Mouse (Mus musculus) embryonic facial prominence, embryonic 12.5 days (tissue): ENCODE data around the gene Eda. TPM values are rescaled to one million over a fixed set of nuclear protein-coding genes. Genes with fewer than 3 reads are reported as not detected.

ENCODE experiments used
- ATAC-seq: fragments of 200-750 bp; cut with Nextera tagmentation; 2 replicates; pipeline ENCODE4 v1.8.0; 2017; ENCODE audit not compliant: insufficient number of reproducible peaks, insufficient read depth, low FRiP score, low TSS enrichment
- H3K27ac ChIP-seq: fragments of 300-500 bp; sonication (generic); 2 replicates; pipeline ENCODE4 v1.5.1; 2016; ENCODE audit warnings: mild to moderate bottlenecking
- H3K27me3 ChIP-seq: fragments of 300-500 bp; sonication (generic); 2 replicates; pipeline ENCODE4 v1.6.1; 2016; ENCODE audit warnings: mild to moderate bottlenecking, moderate library complexity
- H3K36me3 ChIP-seq: fragments of 300-500 bp; sonication (generic); 2 replicates; pipeline ENCODE4 v1.6.1; 2016; ENCODE audit warnings: mild to moderate bottlenecking
- H3K4me1 ChIP-seq: fragments of 300-500 bp; sonication (generic); 2 replicates; pipeline ENCODE4 v1.6.1; 2016
- H3K4me2 ChIP-seq: fragments of 300-500 bp; sonication (generic); replicated peaks from 2 replicates; pipeline ENCODE4 v1.6.1; 2016; ENCODE audit warnings: mild to moderate bottlenecking, moderate library complexity
- H3K4me3 ChIP-seq: fragments of 300-500 bp; sonication (generic); 2 replicates; pipeline ENCODE4 v1.5.1; 2016; ENCODE audit warnings: mild to moderate bottlenecking
- H3K9ac ChIP-seq: fragments of 300-500 bp; sonication (generic); 2 replicates; pipeline ENCODE4 v1.6.1; 2016; ENCODE audit warnings: mild to moderate bottlenecking, moderate library complexity
- H3K9me3 ChIP-seq: fragments of 300-500 bp; sonication (generic); 2 replicates; pipeline ENCODE4 v1.6.1; 2016; ENCODE audit warnings: mild to moderate bottlenecking, moderate library complexity
- WGBS: fragments of 180-500 bp; shearing (Covaris S2); methylation state at CpG from one replicate; pipeline ENCODE4 v1.1.7; 2016; 5-methylcytosine and 5-hydroxymethylcytosine counted together
- polyA plus RNA-seq: library from polyadenylated mRNA; unstranded; fragments of >200 nt; fragmentation: Nextera tagmentation; extraction: Ambion mirVana; gene quantifications from 2 replicates; pipeline ENCODE4 v1.2.1, GENCODE M21; 2016

The Eda gene
- polyA plus RNA-seq, 1 experiment from 2014 or later, result 3.4 TPM

DNA sequence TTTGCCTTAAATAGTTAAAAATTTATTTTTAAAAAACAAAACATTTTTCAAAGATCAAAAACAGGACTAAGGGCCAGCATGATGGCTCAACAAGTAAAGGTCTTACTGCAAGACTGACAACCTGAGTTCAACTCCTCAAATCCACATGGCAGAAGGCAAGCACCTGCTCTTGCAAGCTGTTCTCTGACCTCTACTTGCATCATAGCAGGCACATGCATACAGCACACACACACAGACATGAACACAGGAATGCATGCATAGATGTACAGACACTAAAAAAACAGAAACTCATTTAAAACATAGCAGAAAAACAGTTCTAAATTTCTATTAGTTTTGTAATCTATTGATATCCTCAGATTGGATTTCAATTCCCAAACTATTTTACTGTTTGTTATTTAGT is 338.2 kb downstream of the Eda start:
- no peak overlapping the region for H3K4me3 ChIP-seq
- ATAC-seq, result no peak
- no peaks in the 10 kb centered on the region for H3K9me3 ChIP-seq
- H3K36me3 ChIP-seq, result no peaks in the 10 kb centered on the region
- H3K9ac ChIP-seq, result no peak overlapping the region
- no peaks in the 10 kb centered on the region for H3K4me1 ChIP-seq
- no peak overlapping the region for H3K27ac ChIP-seq
- no peaks in the 10 kb centered on the region for H3K27me3 ChIP-seq
- no peak overlapping the region for H3K4me2 ChIP-seq

DNA sequence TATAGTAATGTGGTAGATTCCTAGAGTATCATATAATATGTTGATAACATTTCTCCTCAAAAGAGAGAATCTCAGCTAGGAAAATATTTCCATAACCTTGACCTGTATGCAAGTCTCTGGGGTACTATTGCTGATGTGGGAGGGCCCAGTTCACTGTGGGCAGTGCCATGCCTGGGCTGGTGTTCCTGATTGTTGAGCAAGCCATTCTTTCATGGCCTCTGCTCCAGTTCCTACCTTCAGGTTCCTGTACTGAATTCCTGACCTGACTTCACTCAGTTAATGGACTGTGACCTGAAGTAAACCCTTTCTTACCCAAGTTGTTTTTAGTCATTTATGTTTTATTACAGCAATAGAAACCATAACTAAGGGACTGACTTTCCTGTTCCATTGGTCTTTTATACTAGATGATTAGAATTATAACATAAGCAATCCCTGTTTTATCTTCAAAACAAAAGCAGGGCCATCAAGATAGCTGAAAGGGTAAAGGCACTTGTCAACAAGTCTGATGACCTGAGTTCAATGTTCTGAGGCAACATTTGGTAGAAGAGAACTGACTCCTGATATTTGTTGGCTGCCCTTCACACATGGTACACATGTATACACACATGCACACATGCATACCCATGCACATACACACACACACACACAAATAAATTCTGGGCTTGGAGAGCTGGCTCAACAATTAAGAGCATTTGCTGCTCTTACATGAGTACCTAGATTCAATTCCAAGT is 338.9 kb downstream of the Eda start:
- Histone ChIP-seq H3K4me1 (no peaks in the 10 kb centered on the region), H3K9ac (no peak overlapping the region), H3K9me3 (no peaks in the 10 kb centered on the region), H3K36me3 (no peaks in the 10 kb centered on the region), H3K27ac (no peak overlapping the region), H3K27me3 (no peaks in the 10 kb centered on the region), H3K4me2 (no peak overlapping the region), H3K4me3 (no peak overlapping the region)
- ATAC-seq, result no peak

DNA sequence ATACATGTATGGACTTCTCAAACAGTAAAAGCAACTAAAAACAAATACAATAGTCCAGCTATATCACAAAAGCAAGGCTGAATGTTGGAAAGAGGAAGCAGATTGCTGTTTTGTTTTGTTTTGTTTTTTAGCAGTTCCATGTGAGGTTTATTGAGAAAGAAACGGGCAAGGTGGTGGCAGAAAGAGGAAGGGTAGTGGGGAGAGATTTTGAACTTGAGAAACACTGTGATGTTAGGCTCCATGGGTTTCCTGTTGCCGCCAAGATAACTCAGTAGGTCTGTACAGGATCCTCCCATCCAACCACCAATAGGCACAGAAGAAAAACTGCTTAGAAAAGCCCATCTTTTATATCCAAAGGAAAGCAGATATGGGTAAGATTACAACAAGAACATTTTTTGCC is 365.3 kb downstream of the Eda start:
- Histone ChIP-seq H3K9ac (no peak overlapping the region), H3K4me2 (no peak overlapping the region), H3K36me3 (no peaks in the 10 kb centered on the region), H3K4me1 (no peaks in the 10 kb centered on the region), H3K27me3 (peaks cover 13% of the 10 kb centered on the region; the same call in 1 of the 2 replicates), H3K4me3 (no peak overlapping the region), H3K9me3 (no peaks in the 10 kb centered on the region), H3K27ac (no peak overlapping the region)
- WGBS, result 74% methylated on average over 2 of the region's 2 CpGs
- no peak for ATAC-seq

GRCm38 (mm10) chrX:100344433-100344832 is 369.0 kb downstream of the Eda start:
- Histone ChIP-seq H3K27me3 (0 out of 2 replicates have a peak, but pooled peaks cover 4% of the 10 kb centered on the region), H3K9me3 (no peaks in the 10 kb centered on the region), H3K4me2 (no peak overlapping the region), H3K4me1 (no peaks in the 10 kb centered on the region), H3K27ac (no peak overlapping the region), H3K36me3 (no peaks in the 10 kb centered on the region), H3K4me3 (no peak overlapping the region), H3K9ac (no peak overlapping the region)
- WGBS, result 88% methylated on average over 2 of the region's 2 CpGs
- no peak for ATAC-seq

DNA sequence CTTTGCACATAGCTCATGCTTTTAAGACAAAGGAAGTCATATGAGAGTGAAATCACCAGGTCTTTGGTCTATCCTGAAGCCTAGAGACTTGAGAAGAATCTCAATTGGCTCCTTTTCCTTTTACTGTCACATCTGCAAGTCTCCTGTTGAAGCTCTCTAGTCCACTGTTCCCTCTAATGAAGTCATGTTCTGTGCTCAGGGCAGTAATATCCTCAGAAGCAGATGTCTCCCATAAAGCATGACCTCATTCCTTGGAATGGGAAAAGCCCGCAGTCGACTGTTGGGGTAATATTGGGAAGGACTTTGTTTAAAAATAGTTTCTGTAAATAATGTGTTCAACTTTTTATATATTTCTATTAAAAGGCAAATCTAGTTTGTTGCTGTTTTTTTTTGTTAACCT is 381.6 kb downstream of the Eda start:
- WGBS, result 71% methylated on average over 2 of the region's 2 CpGs
- Histone ChIP-seq H3K27ac (no peak overlapping the region), H3K4me2 (no peak overlapping the region), H3K4me1 (no peaks in the 10 kb centered on the region), H3K9ac (no peak overlapping the region), H3K36me3 (no peaks in the 10 kb centered on the region), H3K27me3 (no peaks in the 10 kb centered on the region; the same call in 1 of the 2 replicates), H3K4me3 (no peak overlapping the region), H3K9me3 (no peaks in the 10 kb centered on the region)
- no peak for ATAC-seq

GRCm38 (mm10) chrX:100389887-100390286 is 414.5 kb downstream of the Eda start:
- 78% methylated on average over 1 of the region's 1 CpGs for WGBS
- Histone ChIP-seq H3K27me3 (peaks cover 10% of the 10 kb centered on the region; the same call in 1 of the 2 replicates), H3K9ac (no peak overlapping the region), H3K4me2 (no peak overlapping the region), H3K27ac (no peak overlapping the region), H3K36me3 (no peaks in the 10 kb centered on the region), H3K4me3 (no peak overlapping the region), H3K9me3 (no peaks in the 10 kb centered on the region), H3K4me1 (no peaks in the 10 kb centered on the region)
- no peak for ATAC-seq

- no peaks in the 10 kb centered on the region for H3K9me3 ChIP-seq
- H3K27me3 ChIP-seq, result peaks cover 10% of the 10 kb centered on the region; the same call in 1 of the 2 replicates
- H3K4me3 ChIP-seq, result no peak overlapping the region
- no peak overlapping the region for H3K27ac ChIP-seq
- ATAC-seq, result no peak
- H3K36me3 ChIP-seq, result no peaks in the 10 kb centered on the region
- H3K9ac ChIP-seq, result no peak overlapping the region
- WGBS, result 28% methylated on average over 6 of the region's 6 CpGs
- H3K4me2 ChIP-seq, result no peak overlapping the region
- no peaks in the 10 kb centered on the region for H3K4me1 ChIP-seq
Observed at GRCm38 (mm10) chrX:100392304-100392703, 416.9 kb downstream of the Eda start.

DNA sequence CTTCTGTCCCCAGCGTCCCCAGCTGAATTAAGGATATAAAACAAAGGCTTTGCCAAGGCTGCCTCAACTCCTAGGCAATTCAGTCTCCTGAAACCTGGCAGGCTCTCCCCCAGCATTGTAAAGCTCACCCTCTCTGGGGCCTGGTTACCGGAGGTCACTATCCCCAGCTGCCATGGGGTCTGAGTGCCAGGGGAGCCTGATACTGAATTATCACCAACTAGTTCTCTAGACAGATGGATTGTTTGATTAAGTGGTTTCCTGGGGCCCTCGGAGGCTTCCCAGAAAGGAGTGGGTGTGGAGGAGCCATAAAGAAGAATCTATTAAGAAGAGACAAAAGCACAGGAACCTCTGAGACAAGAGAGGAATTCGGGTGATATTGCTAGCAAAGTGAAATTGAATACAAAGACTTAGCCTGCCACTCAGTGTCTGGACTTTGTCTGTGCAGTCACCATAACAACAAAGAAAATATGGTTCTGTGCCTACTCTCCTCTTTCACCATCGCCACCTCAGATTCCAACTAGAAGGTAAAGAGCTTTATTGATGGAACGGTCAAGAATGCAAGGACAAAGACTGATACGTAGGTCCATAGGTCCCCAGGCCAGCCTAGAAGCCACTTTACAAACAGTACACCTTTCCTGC is 418.9 kb downstream of the Eda start:
- Histone ChIP-seq H3K27me3 (peaks cover 10% of the 10 kb centered on the region; the same call in 1 of the 2 replicates), H3K9me3 (no peaks in the 10 kb centered on the region), H3K36me3 (no peaks in the 10 kb centered on the region), H3K4me3 (no peak overlapping the region), H3K9ac (no peak overlapping the region), H3K4me1 (no peaks in the 10 kb centered on the region), H3K27ac (no peak overlapping the region), H3K4me2 (no peak overlapping the region)
- 77% methylated on average over 7 of the region's 7 CpGs for WGBS
- ATAC-seq, result no peak

DNA sequence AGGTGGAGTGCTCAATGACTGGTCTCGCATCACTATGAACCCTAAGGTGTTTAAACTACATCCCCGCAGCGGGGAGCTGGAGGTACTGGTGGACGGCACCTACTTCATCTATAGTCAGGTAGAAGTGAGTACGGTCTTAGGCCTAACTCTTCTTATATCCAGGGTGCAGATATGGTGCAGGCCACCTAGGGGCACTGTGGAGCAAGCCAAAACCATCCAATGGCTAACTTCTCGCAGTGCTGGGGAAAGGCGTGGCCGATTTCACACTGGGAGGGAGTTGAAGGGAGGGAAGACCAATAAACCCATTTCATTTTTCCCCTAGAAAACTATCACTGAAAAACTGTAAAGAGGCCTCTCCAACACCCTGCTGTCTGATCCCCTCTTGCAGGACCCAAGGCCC is 419.6 kb downstream of the Eda start:
- Histone ChIP-seq H3K36me3 (no peaks in the 10 kb centered on the region), H3K4me1 (no peaks in the 10 kb centered on the region), H3K27me3 (peaks cover 10% of the 10 kb centered on the region; the same call in 1 of the 2 replicates), H3K9me3 (no peaks in the 10 kb centered on the region), H3K4me3 (no peak overlapping the region), H3K4me2 (no peak overlapping the region), H3K9ac (no peak overlapping the region), H3K27ac (no peak overlapping the region)
- 84% methylated on average over 8 of the region's 8 CpGs for WGBS
- no peak for ATAC-seq

GRCm38 (mm10) chrX:100400900-100401299 is 425.5 kb downstream of the Eda start:
- no peak overlapping the region for H3K4me2 ChIP-seq
- H3K27me3 ChIP-seq, result no peaks in the 10 kb centered on the region; the same call in 1 of the 2 replicates
- H3K27ac ChIP-seq, result no peak overlapping the region
- no peaks in the 10 kb centered on the region for H3K36me3 ChIP-seq
- no peaks in the 10 kb centered on the region for H3K9me3 ChIP-seq
- H3K4me3 ChIP-seq, result no peak overlapping the region
- H3K9ac ChIP-seq, result no peak overlapping the region
- ATAC-seq, result no peak
- H3K4me1 ChIP-seq, result no peaks in the 10 kb centered on the region

- no peak overlapping the region for H3K4me3 ChIP-seq
- no peaks in the 10 kb centered on the region for H3K36me3 ChIP-seq
- H3K9ac ChIP-seq, result no peak overlapping the region
- H3K27me3 ChIP-seq, result no peaks in the 10 kb centered on the region; the same call in 1 of the 2 replicates
- no peak overlapping the region for H3K27ac ChIP-seq
- no peak for ATAC-seq
- H3K4me2 ChIP-seq, result no peak overlapping the region
- no peaks in the 10 kb centered on the region for H3K4me1 ChIP-seq
- no peaks in the 10 kb centered on the region for H3K9me3 ChIP-seq
- 85% methylated on average over 5 of the region's 5 CpGs for WGBS
Observed at GRCm38 (mm10) chrX:100401657-100402056, 426.3 kb downstream of the Eda start.

DNA sequence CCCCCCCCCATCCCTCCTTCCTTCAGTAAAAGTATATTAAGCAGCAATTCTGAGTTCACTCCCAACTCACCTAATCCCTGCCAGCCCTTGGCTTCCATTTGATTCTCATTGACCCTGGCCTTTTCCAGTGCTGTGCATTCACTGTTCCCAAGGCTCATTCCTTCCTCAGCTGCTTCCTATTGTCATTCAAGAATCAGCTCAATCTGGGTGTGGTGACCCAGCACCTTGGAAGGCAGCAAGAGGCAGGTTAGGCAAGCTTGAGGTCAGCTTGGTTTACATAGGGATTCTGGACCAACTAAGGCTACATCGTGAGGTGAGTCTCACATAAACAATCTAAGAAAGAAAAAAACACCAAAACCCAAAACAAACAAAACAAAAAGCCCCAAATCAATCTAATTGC is 433.8 kb downstream of the Eda start:
- no peak for ATAC-seq
- no peaks in the 10 kb centered on the region for H3K4me1 ChIP-seq
- no peak overlapping the region for H3K4me3 ChIP-seq
- no peaks in the 10 kb centered on the region for H3K27me3 ChIP-seq
- H3K4me2 ChIP-seq, result no peak overlapping the region
- no peak overlapping the region for H3K27ac ChIP-seq
- no peaks in the 10 kb centered on the region for H3K36me3 ChIP-seq
- WGBS, result 70% methylated on average over 1 of the region's 1 CpGs
- H3K9ac ChIP-seq, result no peak overlapping the region
- no peaks in the 10 kb centered on the region for H3K9me3 ChIP-seq
